Mouse (Mus musculus): ENCODE measurements around the gene Clcn6. TPM values are rescaled to one million over a fixed set of nuclear protein-coding genes. Genes with fewer than 3 reads are reported as not detected.

Gene Clcn6
- polyA plus RNA-seq, 1 experiment from 2014 or later: 8.2 TPM

DNA sequence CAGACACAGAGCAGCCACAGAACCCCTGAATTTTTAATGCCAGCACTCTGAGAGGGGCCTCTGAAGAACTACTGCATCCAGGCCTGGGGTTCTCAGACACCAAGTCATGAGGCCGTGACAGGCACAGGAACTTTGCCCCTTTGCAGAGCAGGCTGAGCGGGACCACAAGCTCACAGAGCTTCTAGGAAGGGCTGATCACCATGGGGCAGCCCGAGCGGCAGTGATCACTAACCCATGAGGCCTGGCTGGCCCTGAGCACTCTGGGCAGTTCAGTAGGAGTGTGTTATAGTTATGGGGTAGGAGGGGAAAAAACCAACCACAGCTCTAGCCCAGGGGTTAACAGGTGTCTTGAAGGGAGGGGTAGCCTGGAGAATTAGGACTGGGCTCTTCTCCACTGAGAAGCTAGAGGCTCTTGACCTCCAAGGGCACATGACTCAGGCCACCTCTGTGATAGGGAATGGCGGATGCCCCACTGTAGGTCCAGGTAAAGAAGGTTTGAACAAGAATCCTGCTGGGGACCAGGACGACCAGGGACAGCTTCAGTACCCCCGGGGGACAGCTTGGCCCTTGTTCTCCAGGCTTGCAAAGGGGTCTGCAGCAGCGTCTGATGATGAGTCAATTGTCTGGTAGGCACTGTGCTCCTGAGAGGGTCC is 41.4 kb upstream of the Clcn6 start:
- no peak overlapping the region for H3K9ac ChIP-seq
- no peaks in the 10 kb centered on the region for H3K9me3 ChIP-seq
- no peak for ATAC-seq (ENCODE audit: low FRiP score, low read depth)

DNA sequence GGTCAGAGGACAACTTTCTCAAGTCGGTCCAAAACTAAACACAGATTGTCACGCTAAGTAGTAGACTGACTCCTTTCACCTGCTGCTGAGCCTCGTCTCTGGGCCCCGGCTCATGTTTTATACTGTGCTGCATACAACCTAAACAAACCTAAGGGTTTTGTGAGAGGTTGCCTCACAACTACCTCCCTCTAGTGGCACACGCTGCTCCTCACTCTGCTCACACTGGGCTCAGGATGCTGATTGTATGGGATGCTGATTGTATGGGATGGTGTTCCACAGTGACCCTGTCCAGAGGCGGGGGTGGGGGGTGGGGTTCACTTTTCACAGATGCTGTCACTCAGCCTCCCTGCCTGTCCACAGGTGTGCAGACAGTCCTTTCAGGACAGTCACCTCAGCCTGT is 40.6 kb upstream of the Clcn6 start:
- Histone ChIP-seq H3K27ac (no peak overlapping the region), H3K4me3 (no peak overlapping the region), H3K9me3 (no peaks in the 10 kb centered on the region), H3K27me3 (no peaks in the 10 kb centered on the region), H3K4me1 (peaks cover 14% of the 10 kb centered on the region), H3K4me2 (replicated peaks) (no peak overlapping the region), H3K36me3 (peaks cover 23% of the 10 kb centered on the region), H3K9ac (no peak overlapping the region)
- ATAC-seq (ENCODE audit: low FRiP score, low read depth): no peak
- 72% methylated on average over 6 of the region's 6 CpGs for whole genome bisulfite sequencing

More for the DNA sequence above, 41.4 kb upstream of the Clcn6 start:
- H3K27me3 ChIP-seq: no peaks in the 10 kb centered on the region
- H3K4me2 ChIP-seq (replicated peaks): no peak overlapping the region
- 86% methylated on average over 8 of the region's 8 CpGs for WGBS
- H3K4me1 ChIP-seq: peaks cover 17% of the 10 kb centered on the region
- H3K4me3 ChIP-seq: no peak overlapping the region
- peaks cover 23% of the 10 kb centered on the region for H3K36me3 ChIP-seq
- H3K27ac ChIP-seq: no peak overlapping the region

- Histone ChIP-seq H3K9ac (no peak overlapping the region), H3K27me3 (no peaks in the 10 kb centered on the region)
Measured at GRCm38 (mm10) chr4:148075881-148076280, 37.3 kb upstream of the Clcn6 start.

GRCm38 (mm10) chr4:148075259-148075658 is 36.6 kb upstream of the Clcn6 start:
- H3K36me3 ChIP-seq: peaks cover 13% of the 10 kb centered on the region
- peak overlapping the region; percentile 38 for H3K4me3 ChIP-seq
- H3K9me3 ChIP-seq: no peaks in the 10 kb centered on the region
- 0 out of 2 replicates have a peak, but pooled peaks have one; percentile 19 for ATAC-seq (ENCODE audit: low FRiP score, low read depth)
- H3K27me3 ChIP-seq: no peaks in the 10 kb centered on the region
- peak overlapping the region; percentile 54; the same call in 1 of the 2 replicates for H3K9ac ChIP-seq
- peaks cover 5% of the 10 kb centered on the region; the same call in 1 of the 2 replicates for H3K4me1 ChIP-seq
- H3K4me2 ChIP-seq (replicated peaks): peak overlapping the region; percentile 58
- no peak overlapping the region; the same call in 1 of the 2 replicates for H3K27ac ChIP-seq
- 33% methylated on average over 21 of the region's 21 CpGs for WGBS

More at GRCm38 (mm10) chr4:148075881-148076280, 37.3 kb upstream of the Clcn6 start:
- no peak overlapping the region for H3K27ac ChIP-seq
- no peak overlapping the region for H3K4me2 ChIP-seq (replicated peaks)
- 86% methylated on average over 6 of the region's 6 CpGs for WGBS
- no peaks in the 10 kb centered on the region for H3K9me3 ChIP-seq
- no peak overlapping the region for H3K4me3 ChIP-seq
- H3K36me3 ChIP-seq: peaks cover 17% of the 10 kb centered on the region
- H3K4me1 ChIP-seq: peaks cover 5% of the 10 kb centered on the region; the same call in 1 of the 2 replicates
- ATAC-seq (ENCODE audit: low FRiP score, low read depth): no peak

- no peaks in the 10 kb centered on the region for H3K27me3 ChIP-seq
- H3K9ac ChIP-seq: 0 out of 2 replicates have a peak overlapping the region, but pooled peaks have one; percentile 54
- H3K36me3 ChIP-seq: peaks cover 6% of the 10 kb centered on the region
- WGBS: 47% methylated on average over 17 of the region's 17 CpGs
- peak overlapping the region; percentile 58 for H3K4me2 ChIP-seq (replicated peaks)
- ATAC-seq (ENCODE audit: low FRiP score, low read depth): 0 out of 2 replicates have a peak, but pooled peaks have one; percentile 16
- H3K9me3 ChIP-seq: no peaks in the 10 kb centered on the region
- peak overlapping the region; percentile 38 for H3K4me3 ChIP-seq
- H3K4me1 ChIP-seq: peaks cover 5% of the 10 kb centered on the region; the same call in 1 of the 2 replicates
- H3K27ac ChIP-seq: no peak overlapping the region
Measured at GRCm38 (mm10) chr4:148074521-148075189, 36.0 kb upstream of the Clcn6 start.

- no peaks in the 10 kb centered on the region for H3K9me3 ChIP-seq
- 0 out of 2 replicates have a peak overlapping the region, but pooled peaks have one; percentile 8 for H3K9ac ChIP-seq
- H3K27me3 ChIP-seq: no peaks in the 10 kb centered on the region
- ATAC-seq (ENCODE audit: low FRiP score, low read depth): no peak
- 39% methylated on average over 5 of the region's 5 CpGs for WGBS
- no peak overlapping the region for H3K4me2 ChIP-seq (replicated peaks)
- H3K4me1 ChIP-seq: peaks cover 5% of the 10 kb centered on the region; the same call in 1 of the 2 replicates
- no peaks in the 10 kb centered on the region for H3K36me3 ChIP-seq
- no peak overlapping the region for H3K4me3 ChIP-seq
- no peak overlapping the region for H3K27ac ChIP-seq
Measured at GRCm38 (mm10) chr4:148071508-148071907, 32.9 kb upstream of the Clcn6 start.

- H3K4me2 ChIP-seq (replicated peaks): no peak overlapping the region
- H3K27me3 ChIP-seq: no peaks in the 10 kb centered on the region
- no peak overlapping the region for H3K9ac ChIP-seq
- H3K4me3 ChIP-seq: no peak overlapping the region
- H3K27ac ChIP-seq: no peak overlapping the region
- no peak for ATAC-seq (ENCODE audit: low FRiP score, low read depth)
- H3K4me1 ChIP-seq: peaks cover 5% of the 10 kb centered on the region; the same call in 1 of the 2 replicates
- 81% methylated on average over 9 of the region's 9 CpGs for WGBS
- H3K9me3 ChIP-seq: no peaks in the 10 kb centered on the region
- no peaks in the 10 kb centered on the region for H3K36me3 ChIP-seq
Measured at GRCm38 (mm10) chr4:148069602-148070218, 31.1 kb upstream of the Clcn6 start.

- peaks cover 5% of the 10 kb centered on the region; the same call in 1 of the 2 replicates for H3K4me1 ChIP-seq
- H3K27me3 ChIP-seq: no peaks in the 10 kb centered on the region
- no peaks in the 10 kb centered on the region for H3K9me3 ChIP-seq
- no peak overlapping the region for H3K4me3 ChIP-seq
- WGBS: 87% methylated on average over 8 of the region's 8 CpGs
- no peak overlapping the region for H3K27ac ChIP-seq
- no peak overlapping the region for H3K4me2 ChIP-seq (replicated peaks)
- H3K9ac ChIP-seq: no peak overlapping the region
- ATAC-seq (ENCODE audit: low FRiP score, low read depth): no peak
- no peaks in the 10 kb centered on the region for H3K36me3 ChIP-seq
Measured at GRCm38 (mm10) chr4:148067346-148067745, 28.7 kb upstream of the Clcn6 start.

GRCm38 (mm10) chr4:148066401-148066744 is 27.8 kb upstream of the Clcn6 start:
- no peak overlapping the region for H3K4me2 ChIP-seq (replicated peaks)
- H3K27ac ChIP-seq: no peak overlapping the region
- no peaks in the 10 kb centered on the region for H3K9me3 ChIP-seq
- no peaks in the 10 kb centered on the region for H3K36me3 ChIP-seq
- no peak overlapping the region for H3K4me3 ChIP-seq
- ATAC-seq (ENCODE audit: low FRiP score, low read depth): no peak
- WGBS: 63% methylated on average over 9 of the region's 9 CpGs
- H3K4me1 ChIP-seq: peaks cover 2% of the 10 kb centered on the region; the same call in 1 of the 2 replicates
- no peaks in the 10 kb centered on the region for H3K27me3 ChIP-seq
- no peak overlapping the region for H3K9ac ChIP-seq

DNA sequence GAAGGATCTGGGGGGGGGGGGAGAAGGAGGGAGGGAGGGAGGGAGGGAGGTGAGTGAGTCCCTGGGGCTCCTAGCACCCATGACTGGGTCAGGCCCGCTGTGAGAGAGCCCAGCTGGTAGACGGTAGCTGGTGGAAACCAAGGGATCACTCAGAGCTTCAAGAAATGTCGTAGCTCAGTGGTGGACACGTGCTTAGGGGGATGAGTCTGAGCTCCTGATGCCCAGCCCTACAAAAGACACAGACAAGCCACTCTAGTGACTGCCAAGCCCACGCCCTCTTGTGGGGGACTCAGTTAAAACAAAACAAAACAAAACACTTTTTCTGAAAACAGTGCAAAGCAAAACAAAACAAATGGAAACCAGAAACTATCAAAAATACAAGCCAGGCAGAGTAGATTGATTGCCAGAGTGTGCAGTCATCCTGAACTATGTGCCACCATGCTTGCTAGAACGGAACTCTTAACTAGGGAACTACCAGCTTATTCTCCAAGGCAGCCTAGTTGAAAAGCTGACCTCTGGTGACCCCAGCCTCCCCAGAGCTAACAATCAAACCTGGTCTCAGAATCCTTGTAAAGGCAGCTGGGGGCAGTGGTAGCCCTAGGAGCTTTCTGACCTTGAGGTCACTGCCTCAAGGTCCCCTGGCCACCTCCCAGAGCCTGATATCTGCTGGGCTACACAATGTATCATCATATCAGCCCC is 27.2 kb upstream of the Clcn6 start:
- Histone ChIP-seq H3K4me1 (no peaks in the 10 kb centered on the region), H3K4me3 (no peak overlapping the region), H3K9ac (no peak overlapping the region), H3K27ac (no peak overlapping the region), H3K4me2 (replicated peaks) (no peak overlapping the region), H3K27me3 (no peaks in the 10 kb centered on the region), H3K9me3 (no peaks in the 10 kb centered on the region), H3K36me3 (no peaks in the 10 kb centered on the region)
- 50% methylated on average over 6 of the region's 6 CpGs for WGBS
- ATAC-seq (ENCODE audit: low FRiP score, low read depth): no peak

- H3K4me1 ChIP-seq: no peaks in the 10 kb centered on the region
- H3K9me3 ChIP-seq: no peaks in the 10 kb centered on the region
- H3K4me3 ChIP-seq: no peak overlapping the region
- H3K27ac ChIP-seq: no peak overlapping the region
- ATAC-seq (ENCODE audit: low FRiP score, low read depth): no peak
- H3K27me3 ChIP-seq: no peaks in the 10 kb centered on the region
- peaks cover 30% of the 10 kb centered on the region for H3K36me3 ChIP-seq
- H3K4me2 ChIP-seq (replicated peaks): no peak overlapping the region
- 88% methylated on average over 9 of the region's 9 CpGs for WGBS
- no peak overlapping the region for H3K9ac ChIP-seq
Measured at GRCm38 (mm10) chr4:148061086-148061480, 22.5 kb upstream of the Clcn6 start.
